Mouse (Mus musculus) heart, embryonic 10.5 days (tissue): ENCODE measurements around the gene Trmt112. TPM values are rescaled to one million over a fixed set of nuclear protein-coding genes. Genes with fewer than 3 reads are reported as not detected.

Source experiments
- DNase-seq: peaks from one replicate; pipeline ENCODE4 v3.0.0-alpha.2; 2017; ENCODE audit warnings: low spot score
- H3K27ac ChIP-seq: fragments of 300-500 bp; sonication (generic); 2 replicates; pipeline ENCODE4 v1.5.1; 2016; ENCODE audit warnings: mild to moderate bottlenecking
- H3K27me3 ChIP-seq: fragments of 300-500 bp; sonication (generic); 2 replicates; pipeline ENCODE4 v1.6.1; 2016; ENCODE audit warnings: mild to moderate bottlenecking; ENCODE audit not compliant: poor library complexity, insufficient read depth, severe bottlenecking
- H3K36me3 ChIP-seq: fragments of 300-500 bp; sonication (generic); 2 replicates; pipeline ENCODE4 v1.6.1; 2016; ENCODE audit warnings: mild to moderate bottlenecking, moderate library complexity
- H3K4me1 ChIP-seq: fragments of 300-500 bp; sonication (generic); 2 replicates; pipeline ENCODE4 v1.6.1; 2016; ENCODE audit warnings: mild to moderate bottlenecking
- H3K4me3 ChIP-seq: fragments of 300-500 bp; sonication (generic); 2 replicates; pipeline ENCODE4 v1.5.1; 2016; ENCODE audit warnings: mild to moderate bottlenecking, moderate library complexity
- H3K9me3 ChIP-seq: fragments of 300-500 bp; sonication (generic); 2 replicates; pipeline ENCODE4 v1.6.1; 2016; ENCODE audit warnings: mild to moderate bottlenecking, moderate library complexity
- WGBS: fragments of 180-500 bp; shearing (Covaris S2); methylation state at CpG from one replicate; pipeline ENCODE4 v1.1.7; 2016; 5-methylcytosine and 5-hydroxymethylcytosine counted together
- polyA plus RNA-seq: library from polyadenylated mRNA; unstranded; fragments of >200 nt; fragmentation: Nextera tagmentation; extraction: Ambion mirVana; gene quantifications from 2 replicates; pipeline ENCODE4 v1.2.1, GENCODE M21; 2016

Trmt112 gene
- polyA plus RNA-seq, 1 experiment from 2014 or later: 116 TPM

GRCm38 (mm10) chr19:6912205-6912970 lies 2.9 kb downstream of the Trmt112 start:
- Histone ChIP-seq H3K4me1 (peaks cover 44% of the 10 kb centered on the region), H3K27me3 (no peaks in the 10 kb centered on the region), H3K36me3 (peaks cover 34% of the 10 kb centered on the region), H3K9me3 (no peaks in the 10 kb centered on the region), H3K27ac (no peak overlapping the region), H3K4me3 (no peak overlapping the region)
- 95% methylated on average over 15 of the region's 15 CpGs for WGBS
- no peak for DNase-seq

DNA sequence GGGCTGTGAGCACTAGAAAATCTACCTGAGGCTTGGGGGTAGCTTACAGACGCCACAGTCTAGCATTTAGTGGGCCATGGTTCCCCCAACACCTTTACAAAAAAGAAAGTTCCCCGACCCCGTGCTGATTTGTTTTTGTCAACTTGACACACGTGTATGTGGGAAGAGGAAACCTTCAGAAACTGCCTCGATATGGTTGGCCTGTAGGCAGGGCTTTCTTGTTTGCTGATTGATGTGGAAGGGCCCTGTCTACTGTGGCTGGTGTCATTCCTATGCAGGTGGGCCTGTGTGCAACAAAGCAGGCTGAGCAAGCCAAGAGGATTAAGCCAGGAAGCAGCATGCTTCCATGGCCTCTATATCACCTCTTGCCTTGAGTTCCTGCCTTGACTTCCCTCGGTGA lies 3.5 kb downstream of the Trmt112 start:
- H3K27ac ChIP-seq: no peak overlapping the region
- no peaks in the 10 kb centered on the region for H3K9me3 ChIP-seq
- peaks cover 34% of the 10 kb centered on the region for H3K36me3 ChIP-seq
- 85% methylated on average over 6 of the region's 6 CpGs for WGBS
- peaks cover 38% of the 10 kb centered on the region for H3K4me1 ChIP-seq
- no peak overlapping the region for H3K4me3 ChIP-seq
- no peaks in the 10 kb centered on the region for H3K27me3 ChIP-seq
- DNase-seq: no peak

GRCm38 (mm10) chr19:6913991-6914390 lies 4.5 kb downstream of the Trmt112 start:
- WGBS: 88% methylated on average over 11 of the region's 11 CpGs
- Histone ChIP-seq H3K4me3 (no peak overlapping the region), H3K27me3 (no peaks in the 10 kb centered on the region), H3K27ac (no peak overlapping the region), H3K36me3 (peaks cover 38% of the 10 kb centered on the region), H3K9me3 (no peaks in the 10 kb centered on the region), H3K4me1 (peaks cover 28% of the 10 kb centered on the region)
- no peak for DNase-seq

DNA sequence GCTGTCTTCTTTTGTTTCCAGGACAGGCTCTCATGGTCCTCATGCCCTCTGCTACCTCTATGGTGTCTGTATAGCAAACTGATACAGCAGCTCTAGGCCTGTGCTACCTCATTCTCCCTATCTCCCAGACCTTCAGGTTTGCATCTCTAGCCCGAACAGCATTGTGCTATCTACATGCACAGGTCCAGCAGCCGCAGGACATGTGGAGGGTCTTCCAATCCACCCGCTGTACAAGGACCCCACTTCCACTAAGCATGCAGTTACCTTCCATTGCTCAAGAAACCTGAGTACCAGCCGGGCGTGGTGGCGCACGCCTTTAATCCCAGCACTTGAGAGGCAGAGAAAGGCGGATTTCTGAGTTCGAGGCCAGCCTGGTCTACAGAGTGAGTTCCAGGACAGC lies 5.0 kb downstream of the Trmt112 start:
- 89% methylated on average over 9 of the region's 9 CpGs for WGBS
- Histone ChIP-seq H3K4me1 (peaks cover 29% of the 10 kb centered on the region), H3K36me3 (peaks cover 40% of the 10 kb centered on the region), H3K4me3 (no peak overlapping the region), H3K27ac (no peak overlapping the region), H3K9me3 (no peaks in the 10 kb centered on the region), H3K27me3 (no peaks in the 10 kb centered on the region)
- DNase-seq: no peak

GRCm38 (mm10) chr19:6915276-6915675 lies 5.8 kb downstream of the Trmt112 start:
- Histone ChIP-seq H3K4me3 (no peak overlapping the region), H3K27ac (0 out of 2 replicates have a peak overlapping the region, but pooled peaks have one; percentile 31), H3K9me3 (no peaks in the 10 kb centered on the region), H3K4me1 (peaks cover 35% of the 10 kb centered on the region), H3K36me3 (peaks cover 42% of the 10 kb centered on the region), H3K27me3 (no peaks in the 10 kb centered on the region)
- DNase-seq: no peak
- 43% methylated on average over 4 of the region's 4 CpGs for WGBS

DNA sequence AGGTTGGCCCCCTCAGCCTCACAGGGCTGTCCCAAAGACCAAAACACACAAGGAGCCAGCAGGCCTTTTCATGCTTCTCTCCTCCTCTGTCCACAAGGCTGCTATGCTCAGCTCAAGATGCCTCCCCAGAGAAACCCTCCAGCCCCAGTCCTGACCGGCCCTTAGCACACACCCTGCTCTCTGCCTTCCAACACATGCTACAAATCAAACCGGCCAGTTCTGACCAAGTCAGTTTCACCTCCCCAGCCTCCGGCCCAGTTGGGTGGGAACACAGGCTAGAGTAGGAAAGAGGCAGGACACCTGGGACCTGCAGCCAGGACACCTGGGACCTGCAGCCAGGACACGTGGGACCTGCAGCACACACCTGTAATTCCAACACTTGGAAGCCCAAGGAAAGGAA lies 7.0 kb downstream of the Trmt112 start:
- Histone ChIP-seq H3K36me3 (peaks cover 36% of the 10 kb centered on the region), H3K4me1 (peaks cover 35% of the 10 kb centered on the region), H3K4me3 (no peak overlapping the region), H3K27ac (no peak overlapping the region), H3K9me3 (no peaks in the 10 kb centered on the region), H3K27me3 (no peaks in the 10 kb centered on the region)
- no peak for DNase-seq
- WGBS: 84% methylated on average over 4 of the region's 4 CpGs

- 91% methylated on average over 4 of the region's 4 CpGs for WGBS
- Histone ChIP-seq H3K4me1 (peaks cover 46% of the 10 kb centered on the region), H3K4me3 (no peak overlapping the region), H3K27ac (no peak overlapping the region), H3K9me3 (no peaks in the 10 kb centered on the region), H3K27me3 (peaks cover 9% of the 10 kb centered on the region), H3K36me3 (peaks cover 17% of the 10 kb centered on the region)
- no peak for DNase-seq
Measured at GRCm38 (mm10) chr19:6918321-6918720, 8.8 kb downstream of the Trmt112 start.

DNA sequence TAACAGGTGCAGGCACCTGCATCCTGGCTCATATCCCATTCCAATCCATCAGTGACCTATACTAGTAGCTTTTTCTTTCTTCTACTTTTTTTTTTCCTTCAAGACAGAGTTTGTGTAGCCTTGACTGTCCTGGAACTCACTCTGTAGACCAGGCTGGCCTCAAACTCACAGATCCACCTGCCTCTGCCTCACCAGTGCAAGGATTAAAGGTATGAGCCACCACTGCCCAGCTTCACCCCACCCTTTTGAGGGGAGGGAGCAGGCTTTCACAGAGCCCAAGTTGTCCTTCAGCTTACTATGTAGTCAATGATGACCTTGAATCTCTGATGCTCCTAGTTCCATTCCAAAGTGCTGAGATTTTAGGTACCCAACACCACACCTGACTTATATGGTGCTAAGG lies 9.9 kb downstream of the Trmt112 start:
- no peak for DNase-seq
- H3K4me3 ChIP-seq: no peak overlapping the region
- no peak overlapping the region for H3K27ac ChIP-seq

GRCm38 (mm10) chr19:6919876-6920740 lies 10.6 kb downstream of the Trmt112 start:
- Histone ChIP-seq H3K36me3 (peaks cover 8% of the 10 kb centered on the region; the same call in 1 of the 2 replicates), H3K27ac (peak overlapping the region; percentile 96), H3K27me3 (peaks cover 27% of the 10 kb centered on the region), H3K9me3 (no peaks in the 10 kb centered on the region), H3K4me3 (peak overlapping the region; percentile 86), H3K4me1 (peaks cover 51% of the 10 kb centered on the region)
- 46% methylated on average over 8 of the region's 8 CpGs for WGBS
- no peak for DNase-seq

More for the DNA sequence above, 9.9 kb downstream of the Trmt112 start:
- H3K9me3 ChIP-seq: no peaks in the 10 kb centered on the region
- H3K4me1 ChIP-seq: peaks cover 48% of the 10 kb centered on the region
- H3K36me3 ChIP-seq: peaks cover 8% of the 10 kb centered on the region; the same call in 1 of the 2 replicates
- peaks cover 20% of the 10 kb centered on the region for H3K27me3 ChIP-seq

- WGBS: 2% methylated on average over 45 of the region's 48 CpGs
- H3K4me1 ChIP-seq: peaks cover 52% of the 10 kb centered on the region
- peak overlapping the region; percentile 86 for H3K4me3 ChIP-seq
- H3K27ac ChIP-seq: peak overlapping the region; percentile 96
- no peaks in the 10 kb centered on the region for H3K9me3 ChIP-seq
- peak; percentile 86 for DNase-seq
- peaks cover 36% of the 10 kb centered on the region for H3K27me3 ChIP-seq
- peaks cover 8% of the 10 kb centered on the region; the same call in 1 of the 2 replicates for H3K36me3 ChIP-seq
Measured at GRCm38 (mm10) chr19:6920741-6921636, 11.5 kb downstream of the Trmt112 start.

GRCm38 (mm10) chr19:6921647-6922567 lies 12.4 kb downstream of the Trmt112 start, which contains the start of gene Esrra:
Gene Esrra (minus strand): TSS chr19:6921813.
- Histone ChIP-seq H3K36me3 (peaks cover 8% of the 10 kb centered on the region; the same call in 1 of the 2 replicates), H3K4me3 (peak within 1 kb of the TSS; percentile 86), H3K27me3 (peaks cover 45% of the 10 kb centered on the region), H3K9me3 (no peaks in the 10 kb centered on the region), H3K27ac (peak within 1 kb of the TSS; percentile 96), H3K4me1 (peaks cover 60% of the 10 kb centered on the region)
- WGBS: under 1% methylated on average over 62 of the region's 66 CpGs
- DNase-seq: peak; percentile 100
